Mouse (Mus musculus): ENCODE results near the gene Ccdc162.

The Ccdc162 gene

DNA sequence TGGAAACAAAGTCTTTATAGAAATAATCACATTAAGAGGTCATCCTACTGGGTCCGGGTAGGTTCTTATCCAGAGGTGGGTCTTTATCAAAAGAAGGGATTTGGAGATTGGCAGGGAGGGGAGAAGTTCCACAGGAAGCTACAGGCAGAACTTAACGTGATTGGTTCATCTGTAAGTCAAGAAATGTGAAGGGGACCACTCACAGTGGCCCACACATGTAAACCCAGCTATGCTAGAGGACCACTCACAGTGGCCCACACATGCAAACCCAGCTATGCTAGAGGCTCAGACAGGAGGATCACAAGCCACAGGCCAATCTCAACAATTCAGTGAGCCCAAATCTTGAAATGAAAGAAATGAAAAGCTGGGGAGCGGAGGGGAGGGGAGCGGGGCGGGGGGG lies 67.2 kb downstream of the Ccdc162 start:
- in situ Hi-C loops (cut with MboI; ENCODE audit: low sequenced_read_pairs): no loop called here

DNA sequence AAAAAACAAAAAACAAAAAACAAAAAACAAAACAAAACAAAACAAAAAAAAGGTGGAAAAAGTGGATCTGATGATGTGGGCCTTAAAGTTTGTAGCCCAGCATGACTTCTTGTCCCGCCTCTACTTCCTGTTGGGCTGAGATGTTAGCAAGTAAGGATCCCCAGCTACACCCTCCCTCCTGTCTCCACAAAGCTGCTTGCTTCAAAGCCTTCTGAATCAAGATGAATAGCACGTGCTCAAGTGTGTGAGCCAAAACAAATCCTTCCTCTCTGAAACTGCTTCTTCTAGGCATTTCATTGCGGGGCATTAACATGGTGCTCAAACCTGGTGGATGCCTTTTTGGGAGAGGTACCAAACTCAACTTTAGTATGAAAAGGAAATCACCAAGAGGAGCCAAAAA lies 77.7 kb downstream of the Ccdc162 start:
- in situ Hi-C loops (cut with MboI; ENCODE audit: low sequenced_read_pairs): no loop called here

DNA sequence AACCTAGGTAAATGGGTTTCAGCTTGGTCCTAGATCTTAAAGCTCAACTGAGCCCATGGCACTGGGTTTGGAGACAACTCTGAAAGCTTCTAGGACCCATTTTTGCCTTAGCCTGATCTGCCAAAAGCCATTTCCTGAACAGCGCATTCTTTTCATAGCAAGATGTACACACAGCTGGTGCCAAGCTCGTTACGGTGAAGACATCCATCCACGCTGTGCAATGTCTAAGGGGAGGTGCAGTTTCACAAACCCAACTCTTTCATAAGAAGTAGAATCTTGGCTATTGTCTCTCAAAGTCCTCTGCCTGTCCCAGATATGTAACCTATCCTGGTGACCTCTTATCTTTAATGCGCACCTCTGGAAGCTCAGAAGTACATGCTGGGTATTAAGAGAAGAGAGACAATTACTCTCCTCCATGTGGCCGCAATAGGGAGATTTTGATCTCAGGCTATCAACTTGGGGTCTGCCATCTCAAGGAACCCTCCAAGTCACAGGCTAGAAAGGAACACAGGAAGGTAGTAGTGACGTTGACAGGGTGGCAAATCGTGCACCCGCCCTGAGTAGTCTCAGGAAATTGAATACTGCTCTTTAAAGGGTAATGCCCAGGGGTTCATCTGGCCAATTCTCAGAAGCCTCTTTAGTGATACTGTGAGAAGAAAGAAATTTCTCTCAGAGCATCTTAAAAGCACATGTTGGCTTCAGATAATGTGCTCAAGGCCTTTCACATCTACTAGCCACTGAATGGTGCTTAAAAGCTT lies 81.0 kb downstream of the Ccdc162 start:
- in situ Hi-C loops (cut with MboI; ENCODE audit: low sequenced_read_pairs): no loop called here

DNA sequence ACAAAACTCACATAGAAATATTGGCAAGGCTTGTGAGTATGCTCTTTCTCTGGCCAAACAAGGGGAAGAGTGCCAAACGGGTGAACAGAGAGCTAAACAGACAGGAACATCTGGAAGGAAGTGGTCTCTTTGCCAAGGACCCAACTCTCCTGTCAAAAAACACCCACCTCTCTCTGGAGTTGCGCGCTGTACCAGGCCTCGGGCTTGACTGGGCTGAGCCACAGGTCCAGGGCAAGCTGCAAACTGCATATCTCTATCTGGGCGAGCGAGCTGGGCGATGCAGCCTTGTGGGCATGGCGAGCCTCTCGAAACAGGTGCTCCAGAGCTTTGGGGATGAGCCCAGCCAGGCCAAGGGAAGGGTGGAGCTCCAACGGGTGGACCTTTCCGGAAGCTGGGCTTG lies 82.6 kb downstream of the Ccdc162 start:
- in situ Hi-C loops (cut with MboI; ENCODE audit: low sequenced_read_pairs): no loop called here

DNA sequence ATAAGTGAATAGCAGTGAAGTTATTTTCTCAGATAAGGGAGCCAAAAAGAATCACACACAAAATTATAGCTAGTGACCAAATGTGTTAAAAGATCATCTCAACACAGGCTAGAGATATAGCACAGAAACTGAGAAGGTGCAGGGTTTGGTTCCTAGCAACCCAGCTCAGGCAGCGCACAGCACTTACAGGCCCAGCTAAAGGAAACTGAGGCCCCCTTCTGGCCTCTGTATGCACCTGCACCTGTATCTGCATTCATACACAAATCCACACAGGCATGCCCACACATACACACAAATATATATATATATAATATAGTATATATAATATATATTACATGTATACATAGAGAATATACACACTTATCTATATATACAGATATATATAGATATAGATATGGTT lies 84.4 kb downstream of the Ccdc162 start:
- in situ Hi-C loops (cut with MboI; ENCODE audit: low sequenced_read_pairs): no loop called here

DNA sequence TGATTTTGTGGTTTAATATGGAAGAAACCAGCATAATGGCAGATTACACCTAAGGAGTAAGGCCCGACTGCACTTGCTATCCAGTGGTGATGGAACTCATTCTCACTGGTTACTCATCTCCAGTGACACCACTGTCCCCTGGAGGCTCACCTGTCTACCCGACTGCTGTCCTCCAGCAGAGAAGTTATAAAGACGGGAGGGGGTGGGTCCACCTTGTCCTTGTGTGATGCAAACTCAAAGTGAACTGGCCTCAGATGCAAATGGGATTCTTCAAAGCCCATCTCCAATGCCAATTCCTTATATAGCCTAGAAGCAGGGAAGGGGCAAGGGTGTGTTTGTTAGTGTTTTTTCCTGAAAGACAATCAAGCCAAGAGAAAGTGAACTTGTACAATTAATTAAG lies 89.4 kb downstream of the Ccdc162 start:
- in situ Hi-C loops (cut with MboI; ENCODE audit: low sequenced_read_pairs): no loop called here

DNA sequence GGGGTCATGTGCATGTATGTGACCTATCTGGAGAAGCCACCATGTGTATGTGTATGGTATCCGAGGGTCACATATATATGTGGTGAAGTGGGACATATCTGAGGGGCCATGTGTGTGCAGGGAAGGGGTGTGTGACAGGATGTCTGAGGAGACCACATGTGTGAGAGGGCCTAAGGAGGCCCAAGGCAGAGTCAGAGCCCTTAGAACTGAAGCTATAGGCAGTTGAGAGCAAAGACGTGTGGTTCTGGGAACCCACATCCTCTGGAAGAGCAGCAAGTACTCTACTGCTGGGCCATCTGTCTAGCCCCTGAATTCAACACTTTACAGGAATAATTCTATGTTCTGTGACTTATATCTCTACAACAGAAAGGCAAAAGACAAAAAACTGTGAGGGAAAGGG lies 96.4 kb downstream of the Ccdc162 start:
- in situ Hi-C loops (cut with MboI; ENCODE audit: low sequenced_read_pairs): no loop called here

DNA sequence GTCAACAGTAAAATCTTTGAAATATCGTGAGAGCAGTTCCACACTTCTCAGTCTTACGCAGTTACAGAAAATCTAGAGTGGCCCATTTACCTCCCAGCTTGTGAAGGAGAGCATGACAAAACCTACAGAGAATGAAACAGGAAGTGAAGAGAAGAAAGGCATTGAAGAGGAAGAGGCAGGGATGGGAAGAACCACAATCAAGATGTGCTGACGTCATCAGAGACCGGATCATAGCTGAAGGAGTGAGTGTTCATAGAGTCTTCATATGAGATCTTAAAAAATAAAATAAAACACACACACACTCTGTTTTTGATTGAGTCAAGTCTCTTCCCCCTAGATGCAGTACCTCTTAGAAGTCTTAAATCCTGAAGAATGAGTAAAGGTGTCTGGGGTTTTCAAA lies 100.9 kb downstream of the Ccdc162 start:
- in situ Hi-C loops (cut with MboI; ENCODE audit: low sequenced_read_pairs): no loop called here

DNA sequence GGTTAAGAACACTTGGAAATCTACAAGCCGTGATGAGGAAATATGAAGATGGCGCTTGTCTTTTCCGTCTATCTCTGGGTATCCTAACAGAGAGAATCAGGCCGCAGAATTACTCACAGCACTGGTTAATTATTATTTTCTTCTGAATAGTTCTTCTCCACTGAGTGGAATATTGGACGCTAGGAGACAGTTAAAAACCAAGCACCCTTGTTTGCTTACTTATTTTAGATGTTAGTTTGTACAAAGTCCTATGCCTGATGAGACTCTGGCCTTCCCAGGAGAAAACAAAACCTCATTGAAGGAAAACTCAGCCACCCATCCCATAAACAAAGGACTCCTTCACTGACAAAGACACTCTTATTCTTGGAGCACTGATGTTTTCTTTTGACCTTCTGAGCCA lies 104.5 kb downstream of the Ccdc162 start:
- in situ Hi-C loops (cut with MboI; ENCODE audit: low sequenced_read_pairs): no loop called here

DNA sequence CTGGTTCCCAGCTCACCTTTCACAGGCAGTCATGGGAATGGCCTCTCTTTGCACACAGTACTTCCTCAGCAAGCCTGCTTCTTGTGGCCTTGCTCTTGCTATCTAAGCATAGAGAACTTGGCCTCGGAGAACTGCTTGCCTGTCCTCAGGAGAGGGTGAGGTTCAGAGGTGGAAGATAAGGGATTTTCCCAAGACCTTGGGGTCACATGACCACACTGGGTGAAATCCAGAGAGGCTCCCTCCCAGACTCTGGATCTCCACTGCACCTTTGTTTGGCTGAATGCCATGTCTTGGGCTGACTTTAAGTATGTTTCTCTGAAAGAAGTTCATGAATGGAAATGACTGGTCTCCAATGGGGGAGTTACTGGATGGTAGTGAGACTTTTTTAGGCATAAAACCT lies 107.0 kb downstream of the Ccdc162 start:
- in situ Hi-C loops (cut with MboI; ENCODE audit: low sequenced_read_pairs): no loop called here

DNA sequence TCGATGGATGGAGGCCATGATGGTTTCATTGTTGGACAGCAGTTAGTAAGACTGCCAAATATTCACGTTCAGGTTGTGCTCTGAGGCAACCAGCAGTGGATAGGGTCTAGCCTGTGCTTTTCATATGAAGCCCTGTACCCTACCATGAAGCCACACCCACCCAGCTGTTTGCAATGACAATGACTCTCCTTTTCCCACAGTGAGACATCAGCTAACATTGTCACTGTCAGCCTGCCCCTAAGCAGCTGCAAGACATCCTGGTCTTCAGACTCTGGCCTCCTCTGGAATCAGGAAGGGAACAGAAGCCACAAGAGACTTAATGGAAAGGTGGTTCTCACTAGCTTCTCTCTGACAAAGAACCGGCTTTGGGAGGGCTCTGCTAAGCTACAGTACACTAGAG lies 107.9 kb downstream of the Ccdc162 start:
- in situ Hi-C loops (cut with MboI; ENCODE audit: low sequenced_read_pairs): no loop called here

DNA sequence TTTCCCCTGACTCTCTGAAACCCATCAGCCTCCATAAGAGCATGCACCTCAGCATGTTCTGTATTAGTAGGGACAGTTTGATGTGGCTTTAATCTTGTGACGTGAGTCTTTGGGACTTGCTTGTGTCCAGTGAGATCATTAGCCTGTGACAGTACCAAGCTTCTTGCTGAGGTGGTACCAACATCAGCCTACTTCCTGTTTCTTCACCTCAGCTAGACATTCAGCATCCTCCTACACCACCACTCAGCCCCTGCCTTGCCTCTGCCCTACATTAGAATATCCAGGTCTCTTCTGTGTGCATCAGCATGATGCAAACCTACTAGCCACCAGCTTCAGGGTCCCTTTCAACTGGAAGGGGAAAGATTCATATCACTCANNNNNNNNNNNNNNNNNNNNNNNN lies 113.8 kb downstream of the Ccdc162 start:
- in situ Hi-C loops (cut with MboI; ENCODE audit: low sequenced_read_pairs): no loop called here

DNA sequence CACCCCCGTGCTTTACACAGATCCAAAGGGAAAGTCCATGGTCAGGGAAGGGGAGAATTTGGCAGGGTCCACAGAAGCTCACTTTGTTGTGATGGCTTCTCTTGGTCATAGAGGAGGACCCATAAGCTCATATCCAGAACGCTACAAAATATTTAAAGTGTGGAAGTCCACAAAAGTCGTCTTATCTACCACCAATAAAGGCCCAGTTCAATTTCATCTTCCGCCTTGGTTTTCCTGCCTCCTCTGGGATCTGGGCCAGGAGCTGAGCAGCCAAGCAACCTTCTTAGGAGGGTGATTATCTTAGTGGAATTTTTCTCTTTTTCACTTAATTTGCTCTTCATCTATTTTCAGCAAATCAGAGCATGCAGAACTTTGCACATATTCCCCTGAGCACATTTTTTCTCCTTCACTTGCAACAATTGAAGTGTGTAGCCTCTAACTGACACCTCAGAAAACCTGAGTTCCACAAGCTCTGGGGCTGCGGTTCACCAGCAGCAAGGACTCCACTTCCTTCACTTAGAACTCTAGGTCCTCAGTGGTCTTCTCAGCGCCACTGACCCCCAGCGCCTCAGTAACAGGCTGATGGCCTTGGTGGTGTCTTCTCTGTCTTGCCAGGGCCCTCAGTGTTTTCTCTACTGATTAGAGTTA lies 114.4 kb downstream of the Ccdc162 start:
- in situ Hi-C loops (cut with MboI; ENCODE audit: low sequenced_read_pairs): no loop called here

DNA sequence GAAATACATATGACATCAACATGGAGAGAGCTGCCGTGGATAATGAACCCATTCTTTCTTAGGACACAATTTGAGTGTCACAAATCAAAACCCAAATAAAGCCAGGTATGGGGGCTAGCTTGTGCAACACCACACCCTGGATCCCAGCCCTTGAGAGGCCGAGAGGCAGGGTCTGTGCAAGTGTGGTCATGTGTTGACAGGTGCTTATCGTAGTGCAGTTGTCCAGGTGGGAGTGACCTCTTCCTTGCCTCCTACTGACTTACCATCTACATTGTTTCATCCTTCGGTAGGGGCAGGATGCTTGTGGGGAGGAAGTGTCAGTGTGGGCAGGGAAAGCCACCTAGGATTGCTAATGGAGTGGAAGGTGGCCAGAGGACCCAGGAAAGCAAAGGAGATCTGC lies 115.1 kb downstream of the Ccdc162 start:
- in situ Hi-C loops (cut with MboI; ENCODE audit: low sequenced_read_pairs): no loop called here

DNA sequence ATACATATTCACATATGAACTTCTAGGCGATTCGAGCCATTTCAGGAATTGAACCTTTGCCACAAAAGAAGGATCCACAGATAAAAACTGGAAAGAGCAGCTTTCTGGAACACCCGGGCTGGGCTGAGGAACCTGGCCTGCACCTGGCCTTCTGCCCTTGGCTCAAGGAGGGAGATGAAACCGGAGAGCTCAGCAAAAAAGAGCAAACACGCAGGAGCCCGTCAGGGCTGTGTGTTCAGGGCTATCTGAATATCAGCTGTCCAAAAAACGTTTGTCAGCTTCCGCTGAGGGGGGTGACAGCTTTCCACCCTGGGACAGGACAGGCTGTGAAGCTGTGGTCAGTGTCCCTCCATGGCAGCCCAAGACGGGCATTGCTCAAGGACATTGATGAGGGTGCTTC lies 117.4 kb downstream of the Ccdc162 start:
- in situ Hi-C loops (cut with MboI; ENCODE audit: low sequenced_read_pairs): no loop called here

DNA sequence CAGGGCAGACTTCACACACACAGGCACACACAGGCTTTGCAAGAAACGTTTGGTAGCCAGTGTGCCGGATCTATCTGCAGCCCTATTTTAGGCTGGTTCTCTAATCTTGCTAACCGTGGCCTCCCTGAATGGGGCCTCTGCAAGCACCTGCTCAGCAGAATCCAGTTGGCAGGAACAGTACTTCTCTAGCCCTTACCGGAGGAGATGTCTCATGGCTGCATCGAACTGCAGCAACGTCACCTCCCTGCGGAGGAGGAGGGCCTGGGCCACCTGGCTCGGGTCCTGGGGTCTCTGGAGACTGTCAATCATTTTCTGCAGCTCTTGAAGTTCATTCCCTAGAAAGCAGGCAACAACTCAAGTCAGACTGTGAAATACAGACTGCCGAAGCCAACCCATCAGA lies 118.2 kb downstream of the Ccdc162 start:
- in situ Hi-C loops (cut with MboI; ENCODE audit: low sequenced_read_pairs): no loop called here

DNA sequence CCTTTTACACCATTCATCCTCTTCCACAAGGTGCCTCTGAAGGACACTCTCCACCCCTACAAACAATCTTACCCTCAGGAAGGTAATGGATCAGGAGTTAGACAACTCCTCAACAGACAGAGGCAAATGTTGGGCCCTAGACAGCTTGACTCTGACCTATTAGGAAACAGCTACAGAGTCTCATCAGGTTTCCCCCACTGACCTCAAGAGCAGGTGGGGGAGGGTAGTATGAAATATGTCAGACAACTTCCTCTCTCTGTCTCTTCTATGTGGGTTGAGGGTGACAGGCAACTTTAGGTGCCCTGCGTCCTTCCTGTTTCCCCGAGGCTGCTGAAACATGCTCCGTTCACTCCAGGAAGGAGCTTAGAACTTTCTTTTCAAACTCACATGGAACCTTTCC lies 120.9 kb downstream of the Ccdc162 start:
- in situ Hi-C loops (cut with MboI; ENCODE audit: low sequenced_read_pairs): no loop called here

DNA sequence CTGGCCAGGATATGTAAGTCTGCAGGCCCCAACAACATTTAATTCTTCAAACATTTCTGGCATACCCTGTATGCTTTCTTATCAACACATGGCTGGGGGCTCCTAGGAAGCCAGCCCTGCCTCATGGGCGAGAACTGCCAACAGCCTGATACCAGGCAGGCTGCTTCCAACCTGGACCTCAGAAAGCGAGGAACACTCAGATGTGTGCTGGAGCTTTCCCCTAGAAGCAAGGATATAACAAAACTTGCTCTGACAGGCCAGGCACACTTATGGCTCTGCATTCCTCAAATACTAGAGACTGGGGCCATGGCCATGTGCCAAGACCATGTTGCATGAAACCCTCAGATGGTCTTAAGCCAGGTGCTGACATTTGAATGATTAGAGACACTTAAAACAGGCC lies 121.5 kb downstream of the Ccdc162 start:
- in situ Hi-C loops (cut with MboI; ENCODE audit: low sequenced_read_pairs): no loop called here

DNA sequence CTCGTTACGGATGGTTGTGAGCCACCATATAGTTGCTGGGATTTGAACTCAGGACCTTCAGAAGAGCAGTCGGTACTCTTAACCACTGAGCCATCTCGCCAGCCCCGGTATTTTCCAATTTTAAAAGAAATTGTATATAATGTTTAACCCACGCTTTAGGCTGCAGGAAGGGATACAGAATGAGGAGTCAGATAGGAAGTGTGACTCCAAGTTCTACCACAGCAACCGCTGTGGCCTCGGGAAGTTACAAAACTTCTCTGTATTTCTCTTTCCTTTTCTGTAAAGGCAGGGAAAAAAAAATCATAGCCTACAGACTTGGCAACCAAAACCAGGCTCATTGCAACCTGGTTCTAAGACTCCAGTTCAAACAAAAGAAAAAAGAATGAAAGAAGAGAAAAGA lies 122.0 kb downstream of the Ccdc162 start:
- in situ Hi-C loops (cut with MboI; ENCODE audit: low sequenced_read_pairs): no loop called here

DNA sequence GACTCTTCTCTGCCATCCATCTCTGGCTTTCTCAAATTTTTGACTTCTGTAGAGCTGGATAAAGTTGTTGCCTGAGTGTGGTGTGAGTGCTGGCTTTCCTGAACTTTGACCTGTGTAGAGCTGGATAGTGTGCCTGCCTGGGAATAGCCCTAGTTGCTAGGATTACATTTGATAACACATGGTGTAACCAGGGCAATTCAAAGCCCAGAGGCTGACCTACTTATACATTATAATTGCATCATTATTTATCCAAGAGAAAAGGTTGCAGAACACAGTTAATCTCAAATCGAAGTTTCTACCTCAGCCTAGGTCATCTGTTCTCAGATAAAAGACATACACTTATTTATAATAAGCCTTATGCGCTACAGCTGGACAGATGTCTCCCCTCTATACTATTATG lies 127.8 kb downstream of the Ccdc162 start:
- in situ Hi-C loops (cut with MboI; ENCODE audit: low sequenced_read_pairs): no loop called here

DNA sequence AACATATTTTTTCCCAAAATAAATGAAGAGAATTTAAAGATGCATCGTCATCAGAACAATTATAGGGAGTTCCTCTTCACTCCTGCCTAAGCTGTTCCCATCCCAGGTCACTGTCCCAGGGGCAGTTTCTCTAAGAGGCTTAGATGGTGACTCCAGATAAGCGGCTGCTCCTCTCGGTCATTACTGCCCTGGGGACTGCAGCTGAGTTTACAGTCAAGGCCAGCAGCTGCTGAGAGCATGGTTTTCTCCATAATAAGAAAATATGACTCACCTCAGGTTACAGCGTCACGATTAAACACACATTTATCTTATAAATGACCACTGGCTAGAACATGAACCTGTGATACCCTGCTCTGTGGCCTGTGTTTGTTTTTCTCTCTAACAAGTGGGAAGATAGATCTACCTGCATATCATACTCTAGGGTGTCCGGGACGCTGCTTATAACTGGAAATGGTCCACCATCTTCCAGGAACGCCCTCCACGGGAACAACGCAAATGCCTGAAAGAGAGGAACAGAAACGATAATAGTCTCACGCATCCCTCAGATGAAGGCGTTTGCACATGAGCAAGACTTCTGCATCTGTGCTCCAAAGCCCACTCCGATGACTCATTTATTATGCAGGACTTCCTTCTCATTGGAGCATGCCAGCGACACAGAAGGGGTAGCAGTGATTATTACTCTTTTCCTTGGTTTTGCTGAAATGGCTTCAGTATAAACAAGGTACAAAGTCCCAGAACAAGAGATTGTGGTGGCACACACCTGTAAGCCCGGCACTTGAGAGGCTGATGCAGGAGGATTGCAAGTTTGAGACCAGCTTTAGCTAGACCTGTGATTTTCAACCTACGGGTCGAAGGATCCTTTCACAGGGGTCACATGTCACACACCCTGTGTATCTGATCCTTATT lies 129.2 kb downstream of the Ccdc162 start:
- in situ Hi-C loops (cut with MboI; ENCODE audit: low sequenced_read_pairs): no loop called here

DNA sequence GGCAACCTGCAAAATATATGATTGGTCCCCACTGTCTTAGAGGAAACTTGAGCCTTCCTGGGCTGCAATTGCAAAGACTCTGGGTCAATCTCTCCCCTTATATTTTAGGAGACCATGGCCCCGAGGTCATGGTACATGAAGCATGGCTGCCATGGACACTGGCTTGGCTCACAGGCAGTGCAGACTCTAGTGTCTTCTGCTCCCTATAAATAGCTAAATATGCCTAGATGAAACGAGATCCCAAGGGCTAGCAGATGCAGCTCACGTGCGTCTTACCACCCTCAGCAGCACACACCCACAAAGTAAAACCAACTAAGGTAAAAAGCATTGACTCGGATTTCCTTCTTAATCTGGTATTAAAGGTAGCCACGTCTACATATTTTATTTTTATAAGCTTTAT lies 133.1 kb downstream of the Ccdc162 start:
- in situ Hi-C loops (cut with MboI; ENCODE audit: low sequenced_read_pairs): no loop called here

Measured in CH12F3 (cell line).